In the genomic region with DNA sequence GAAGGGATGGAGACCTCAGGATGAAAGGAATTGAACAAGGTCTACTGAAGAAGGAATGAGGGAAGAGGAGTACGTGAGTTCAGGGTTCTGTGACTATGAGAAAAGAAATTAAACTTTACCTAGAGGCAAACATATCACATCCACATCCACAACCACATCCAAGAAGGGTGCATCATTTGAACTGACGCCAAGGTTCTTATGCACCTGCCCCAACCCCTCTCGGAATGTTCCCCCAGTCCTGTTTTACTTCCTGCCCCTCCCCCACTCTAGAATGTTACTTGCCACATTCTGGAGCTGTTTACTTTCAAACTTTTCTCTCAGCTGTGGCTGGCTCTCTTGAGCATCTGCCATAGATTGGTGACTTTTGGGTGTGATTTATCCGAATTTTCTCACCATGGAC, we compare ENCODE assay signal across 32 mouse cellular contexts. TPM values are rescaled to one million over a fixed set of nuclear protein-coding genes. Genes with fewer than 3 reads are reported as not detected.
"Had no signal": no experiment of that assay in that cellular context is flagged by ENCODE, and none has a peak within 500 bp of the region (broad histone marks: within the 10 kb centered on the region; RNA-seq: fewer than 3 reads in every experiment).

Nutm2 (plus strand) TSS at position 301 of the 400 bp plus-strand sequence.

- H3K27me3 ChIP-seq: embryonic facial prominence, embryonic 12.5 days; embryonic facial prominence, embryonic 13.5 days; embryonic facial prominence, embryonic 15.5 days; forebrain, embryonic 12.5 days; forebrain, embryonic 13.5 days; forebrain, embryonic 15.5 days had no signal

- H3K4me1 ChIP-seq: embryonic facial prominence, embryonic 10.5 days; embryonic facial prominence, embryonic 12.5 days; embryonic facial prominence, embryonic 13.5 days; embryonic facial prominence, embryonic 15.5 days; forebrain, embryonic 10.5 days; forebrain, embryonic 12.5 days; forebrain, embryonic 13.5 days; forebrain, embryonic 15.5 days had no signal

- H3K27ac ChIP-seq: embryonic facial prominence, embryonic 10.5 days; embryonic facial prominence, embryonic 12.5 days; embryonic facial prominence, embryonic 13.5 days; embryonic facial prominence, embryonic 15.5 days; forebrain, embryonic 10.5 days; forebrain, embryonic 12.5 days; forebrain, embryonic 13.5 days; forebrain, embryonic 15.5 days; gastrocnemius, adult 2 months; heart, adult 2 months had no signal

- H3K4me3 ChIP-seq: embryonic facial prominence, embryonic 10.5 days; embryonic facial prominence, embryonic 12.5 days; embryonic facial prominence, embryonic 13.5 days; embryonic facial prominence, embryonic 15.5 days; erythroblast, embryonic 14.5 days; forebrain, embryonic 10.5 days; forebrain, embryonic 12.5 days; forebrain, embryonic 13.5 days; forebrain, embryonic 15.5 days; gastrocnemius, adult 2 months; heart, adult 2 months had no signal

- H3K36me3 ChIP-seq: embryonic facial prominence, embryonic 10.5 days; embryonic facial prominence, embryonic 12.5 days; embryonic facial prominence, embryonic 13.5 days; embryonic facial prominence, embryonic 15.5 days; forebrain, embryonic 10.5 days; forebrain, embryonic 12.5 days; forebrain, embryonic 15.5 days had no signal

- DNase-seq: cerebellum, adult 9-10 months; cerebellum, adult 9-11 months; cerebellum, postnatal 10 days; cerebellum, postnatal 14 days; cerebellum, postnatal 25 days; cerebellum, postnatal 36 days; embryo, embryonic 11 days; forebrain, postnatal 0 days; gastrocnemius, adult 2 months; gastrocnemius, postnatal 10 days; gastrocnemius, postnatal 14 days; gastrocnemius, postnatal 25 days; gastrocnemius, postnatal 36 days; heart, adult 11 months; heart, adult 18-20 months; heart, adult 2 months had no signal

RNA-seq across cellular contexts. Expression of gene Nutm2, which starts in this region (rescaled TPM):
- polyA plus RNA-seq: cortical plate, adult 2 months; embryonic facial prominence, embryonic 10.5 days; embryonic facial prominence, embryonic 11.5 days; embryonic facial prominence, embryonic 12.5 days; embryonic facial prominence, embryonic 13.5 days; embryonic facial prominence, embryonic 14.5 days; embryonic facial prominence, embryonic 15.5 days; erythroblast, embryonic 14.5 days; forebrain, embryonic 10.5 days; forebrain, embryonic 11.5 days; forebrain, embryonic 12.5 days; forebrain, embryonic 13.5 days; forebrain, embryonic 14.5 days; forebrain, embryonic 15.5 days; forebrain, embryonic 16.5 days; forebrain, postnatal 0 days; frontal cortex, adult 2 months; heart, adult 2 months had no signal
